Mouse (Mus musculus) midbrain, embryonic 12.5 days (tissue): Measurements from ENCODE around the gene Mier3. TPM values are rescaled to one million over a fixed set of nuclear protein-coding genes. Genes with fewer than 3 reads are reported as not detected.
A peak's percentile ranks its signal among the peaks of the same experiment; 100 is the strongest.
"Not testable (repeated sequence)": the region's sequence is repeated elsewhere in the genome, so short reads cannot be mapped to it uniquely, and the experiment has no call there.

ENCODE experiments used
- ATAC-seq: fragments of 200-750 bp; cut with Nextera tagmentation; 2 replicates; pipeline ENCODE4 v1.8.0; 2017; ENCODE audit warnings: low read depth, moderate TSS enrichment, moderate library complexity; ENCODE audit not compliant: low FRiP score
- H3K27ac ChIP-seq: fragments of 300-500 bp; sonication (generic); replicated peaks from 2 replicates; pipeline ENCODE4 v1.5.1; 2016; ENCODE audit warnings: mild to moderate bottlenecking
- H3K27me3 ChIP-seq: fragments of 300-500 bp; sonication (generic); 2 replicates; pipeline ENCODE4 v1.6.1; 2016; ENCODE audit warnings: mild to moderate bottlenecking
- H3K36me3 ChIP-seq: fragments of 300-500 bp; sonication (generic); 2 replicates; pipeline ENCODE4 v1.6.1; 2016
- H3K4me1 ChIP-seq: fragments of 300-500 bp; sonication (generic); 2 replicates; pipeline ENCODE4 v1.6.1; 2016
- H3K4me2 ChIP-seq: fragments of 300-500 bp; sonication (generic); replicated peaks from 2 replicates; pipeline ENCODE4 v1.6.1; 2016; ENCODE audit warnings: mild to moderate bottlenecking, moderate library complexity
- H3K4me3 ChIP-seq: fragments of 300-500 bp; sonication (generic); 2 replicates; pipeline ENCODE4 v1.5.1; 2016; ENCODE audit warnings: mild to moderate bottlenecking
- H3K9ac ChIP-seq: fragments of 300-500 bp; sonication (generic); replicated peaks from 2 replicates; pipeline ENCODE4 v1.6.1; 2016; ENCODE audit warnings: mild to moderate bottlenecking, moderate library complexity
- H3K9me3 ChIP-seq: fragments of 300-500 bp; sonication (generic); 2 replicates; pipeline ENCODE4 v1.6.1; 2016; ENCODE audit warnings: mild to moderate bottlenecking
- WGBS: fragments of 180-500 bp; shearing (Covaris S2); methylation state at CpG from one replicate; pipeline ENCODE4 v1.1.7; 2016; 5-methylcytosine and 5-hydroxymethylcytosine counted together
- polyA plus RNA-seq: library from polyadenylated mRNA; unstranded; fragments of >200 nt; fragmentation: Nextera tagmentation; extraction: Ambion mirVana; gene quantifications from 2 replicates; pipeline ENCODE4 v1.2.1, GENCODE M21; 2016

Mier3 gene
- polyA plus RNA-seq, 1 experiment from 2014 or later = 25.6 TPM

- ATAC-seq = no peak
- H3K27ac ChIP-seq = no peak overlapping the region
- WGBS = 88% methylated on average over 8 of the region's 8 CpGs
These were observed 21.3 kb upstream of the Mier3 start for GRCm38 (mm10) chr13:111659430-111659829.

GRCm38 (mm10) chr13:111660072-111660471, 20.7 kb upstream of the Mier3 start:
- no peak overlapping the region for H3K4me2 ChIP-seq
- ATAC-seq = no peak
- no peaks in the 10 kb centered on the region for H3K4me1 ChIP-seq
- H3K9ac ChIP-seq = no peak overlapping the region
- no peak overlapping the region for H3K4me3 ChIP-seq
- H3K27ac ChIP-seq = no peak overlapping the region
- WGBS = 80% methylated on average over 13 of the region's 13 CpGs
- H3K36me3 ChIP-seq = no peaks in the 10 kb centered on the region
- no peaks in the 10 kb centered on the region for H3K9me3 ChIP-seq
- no peaks in the 10 kb centered on the region for H3K27me3 ChIP-seq

More at GRCm38 (mm10) chr13:111659430-111659829, 21.3 kb upstream of the Mier3 start:
- Histone ChIP-seq H3K4me3 (no peak overlapping the region), H3K36me3 (no peaks in the 10 kb centered on the region), H3K4me2 (no peak overlapping the region), H3K4me1 (no peaks in the 10 kb centered on the region), H3K9ac (no peak overlapping the region), H3K9me3 (no peaks in the 10 kb centered on the region), H3K27me3 (no peaks in the 10 kb centered on the region)

DNA sequence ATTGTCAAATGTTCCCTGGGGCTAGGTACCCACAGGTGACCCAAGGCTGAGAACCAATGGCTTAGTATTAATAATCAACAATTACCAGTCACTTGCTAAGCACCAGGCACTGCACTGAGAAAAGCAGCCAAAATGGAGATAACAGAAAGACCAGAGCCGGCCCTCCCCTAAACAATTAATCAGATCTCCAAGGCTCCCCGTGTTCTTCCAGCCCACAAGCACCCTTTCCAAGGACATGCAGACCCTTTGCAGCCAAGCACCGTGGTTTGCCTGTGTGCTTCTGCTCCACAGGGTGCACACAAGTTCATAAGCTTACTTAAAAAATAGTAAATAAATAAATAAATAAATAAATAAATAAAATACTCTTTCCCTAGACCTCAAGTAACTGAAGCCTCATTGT, 20.2 kb upstream of the Mier3 start:
- Histone ChIP-seq H3K27ac (no peak overlapping the region), H3K4me1 (no peaks in the 10 kb centered on the region), H3K36me3 (no peaks in the 10 kb centered on the region), H3K9me3 (no peaks in the 10 kb centered on the region), H3K9ac (no peak overlapping the region), H3K4me2 (no peak overlapping the region), H3K27me3 (no peaks in the 10 kb centered on the region), H3K4me3 (no peak overlapping the region)
- ATAC-seq = no peak
- 91% methylated on average over 3 of the region's 3 CpGs for WGBS

DNA sequence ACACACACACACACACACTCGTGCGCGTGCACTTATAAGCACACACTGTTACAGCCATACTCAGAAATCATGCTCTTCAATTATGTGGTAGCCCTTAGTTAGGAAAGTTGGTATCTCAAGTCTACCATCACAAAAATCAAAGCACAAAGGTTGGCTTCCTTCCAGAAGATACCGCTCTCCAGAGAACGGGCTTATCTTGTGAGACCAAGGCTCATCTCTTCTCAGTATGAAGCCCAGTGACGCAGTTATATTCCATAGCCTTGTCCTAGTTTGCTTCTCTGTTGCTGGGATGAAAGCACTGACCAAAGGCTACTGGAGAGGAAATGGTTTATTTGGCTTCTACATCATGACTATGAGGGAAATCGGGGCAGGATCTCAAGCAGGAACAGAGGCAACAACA, 12.8 kb upstream of the Mier3 start:
- Histone ChIP-seq H3K4me2 (no peak overlapping the region), H3K27ac (no peak overlapping the region), H3K9ac (no peak overlapping the region), H3K36me3 (no peaks in the 10 kb centered on the region), H3K4me3 (no peak overlapping the region), H3K9me3 (no peaks in the 10 kb centered on the region), H3K4me1 (no peaks in the 10 kb centered on the region), H3K27me3 (no peaks in the 10 kb centered on the region)
- ATAC-seq = no peak
- 95% methylated on average over 7 of the region's 7 CpGs for WGBS

DNA sequence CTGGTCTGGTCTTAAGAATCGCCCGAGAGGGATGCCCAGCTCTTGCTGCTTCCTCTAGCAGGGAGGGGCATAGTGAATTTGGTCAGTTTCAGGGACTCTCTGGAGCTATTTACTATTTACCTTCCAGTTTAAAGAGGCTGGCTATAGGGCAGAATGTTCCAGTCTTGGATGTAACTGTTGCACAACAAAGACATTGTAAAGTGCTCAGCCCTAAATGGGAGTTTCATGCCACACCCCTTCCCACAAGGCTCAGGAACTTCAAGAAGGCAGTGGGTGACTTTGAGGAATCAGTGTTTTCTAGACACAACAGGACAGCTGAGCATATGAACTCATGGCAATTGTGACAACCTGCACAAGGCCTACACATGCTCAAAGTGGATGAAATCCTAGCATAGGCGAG, 3.9 kb upstream of the Mier3 start:
- no peak overlapping the region for H3K4me2 ChIP-seq
- H3K4me3 ChIP-seq = no peak overlapping the region
- H3K36me3 ChIP-seq = no peaks in the 10 kb centered on the region
- no peak overlapping the region for H3K9ac ChIP-seq
- no peaks in the 10 kb centered on the region for H3K4me1 ChIP-seq
- no peaks in the 10 kb centered on the region for H3K27me3 ChIP-seq
- WGBS = 91% methylated on average over 3 of the region's 3 CpGs
- no peak for ATAC-seq
- H3K9me3 ChIP-seq = no peaks in the 10 kb centered on the region
- no peak overlapping the region for H3K27ac ChIP-seq

- no peaks in the 10 kb centered on the region for H3K9me3 ChIP-seq
- no peak overlapping the region for H3K4me3 ChIP-seq
- H3K27ac ChIP-seq = no peak overlapping the region
- ATAC-seq = no peak
- peaks cover 6% of the 10 kb centered on the region for H3K27me3 ChIP-seq
- H3K4me2 ChIP-seq = no peak overlapping the region
- WGBS = 52% methylated on average over 5 of the region's 5 CpGs
- peaks cover 4% of the 10 kb centered on the region for H3K4me1 ChIP-seq
- no peak overlapping the region for H3K9ac ChIP-seq
- no peaks in the 10 kb centered on the region for H3K36me3 ChIP-seq
These were observed 3.4 kb downstream of the Mier3 start for GRCm38 (mm10) chr13:111684056-111684625.

- peak overlapping the region; percentile 95 for H3K4me3 ChIP-seq
- peak overlapping the region; percentile 97 for H3K9ac ChIP-seq
- peak; percentile 97 for ATAC-seq
- H3K4me2 ChIP-seq = peak overlapping the region; percentile 92
- no peaks in the 10 kb centered on the region for H3K36me3 ChIP-seq
- no peaks in the 10 kb centered on the region for H3K9me3 ChIP-seq
- WGBS = 1% methylated on average over 51 of the region's 86 CpGs
- peak overlapping the region; percentile 97 for H3K27ac ChIP-seq
- peaks cover 6% of the 10 kb centered on the region for H3K27me3 ChIP-seq
- H3K4me1 ChIP-seq = peaks cover 4% of the 10 kb centered on the region
These were observed 5.1 kb downstream of the Mier3 start for GRCm38 (mm10) chr13:111685751-111686462.

- peak; percentile 68 for ATAC-seq
- Histone ChIP-seq H3K27ac (peak overlapping the region; percentile 97), H3K36me3 (peaks cover 7% of the 10 kb centered on the region), H3K27me3 (peaks cover 6% of the 10 kb centered on the region), H3K9ac (peak overlapping the region; percentile 97), H3K9me3 (no peaks in the 10 kb centered on the region), H3K4me1 (peaks cover 4% of the 10 kb centered on the region), H3K4me3 (peak overlapping the region; percentile 95), H3K4me2 (peak overlapping the region; percentile 92)
- 1% methylated on average over 52 of the region's 101 CpGs for WGBS
These were observed 5.9 kb downstream of the Mier3 start for GRCm38 (mm10) chr13:111686522-111687284.

GRCm38 (mm10) chr13:111687285-111687781, 6.6 kb downstream of the Mier3 start:
- peaks cover 14% of the 10 kb centered on the region for H3K36me3 ChIP-seq
- peak; percentile 59 for ATAC-seq
- H3K27ac ChIP-seq = peak overlapping the region; percentile 97
- H3K4me3 ChIP-seq = peak overlapping the region; percentile 95
- H3K4me2 ChIP-seq = peak overlapping the region; percentile 92
- H3K9ac ChIP-seq = peak overlapping the region; percentile 97
- WGBS = under 1% methylated on average over 34 of the region's 35 CpGs
- H3K27me3 ChIP-seq = peaks cover 6% of the 10 kb centered on the region
- peaks cover 4% of the 10 kb centered on the region for H3K4me1 ChIP-seq
- H3K9me3 ChIP-seq = no peaks in the 10 kb centered on the region

- no peak for ATAC-seq
- no peaks in the 10 kb centered on the region for H3K4me1 ChIP-seq
- H3K36me3 ChIP-seq = peaks cover 69% of the 10 kb centered on the region
- no peak overlapping the region for H3K9ac ChIP-seq
- H3K27me3 ChIP-seq = no peaks in the 10 kb centered on the region
- no peak overlapping the region for H3K4me2 ChIP-seq
- H3K9me3 ChIP-seq = no peaks in the 10 kb centered on the region
- WGBS = 97% methylated on average over 10 of the region's 10 CpGs
- no peak overlapping the region for H3K4me3 ChIP-seq
- no peak overlapping the region for H3K27ac ChIP-seq
These were observed 22.6 kb downstream of the Mier3 start for GRCm38 (mm10) chr13:111703396-111703795.

- H3K9me3 ChIP-seq, H3K4me2 ChIP-seq, H3K27me3 ChIP-seq, H3K4me1 ChIP-seq, H3K27ac ChIP-seq, ATAC-seq, H3K9ac ChIP-seq, H3K4me3 ChIP-seq: not testable (repeated sequence)
- WGBS = 93% methylated on average over 4 of the region's 4 CpGs
- H3K36me3 ChIP-seq = peaks cover 75% of the 10 kb centered on the region
These were observed 23.2 kb downstream of the Mier3 start for GRCm38 (mm10) chr13:111703952-111704351.

DNA sequence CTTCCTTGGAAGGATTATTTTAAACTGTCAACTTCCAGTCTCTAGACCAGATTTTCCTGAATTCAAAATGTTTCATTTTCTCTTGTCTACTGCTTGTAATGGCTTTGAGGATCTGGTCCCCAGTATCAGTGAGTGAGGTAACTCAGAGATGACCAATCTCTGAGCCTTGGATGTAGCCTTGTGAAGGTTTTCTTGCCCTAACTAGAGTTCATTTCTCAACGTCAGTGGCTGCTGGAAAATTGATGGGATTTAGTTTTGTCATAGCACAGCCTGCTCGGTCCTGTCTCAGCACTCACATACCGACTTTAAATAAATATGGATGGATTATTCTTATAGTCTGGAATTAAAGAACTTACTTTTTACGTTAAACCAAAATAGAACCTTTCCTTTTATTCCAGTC, 29.8 kb downstream of the Mier3 start:
- Histone ChIP-seq H3K27ac (no peak overlapping the region), H3K27me3 (no peaks in the 10 kb centered on the region), H3K9me3 (no peaks in the 10 kb centered on the region), H3K36me3 (peaks cover 95% of the 10 kb centered on the region), H3K4me3 (no peak overlapping the region), H3K4me1 (no peaks in the 10 kb centered on the region), H3K9ac (no peak overlapping the region), H3K4me2 (no peak overlapping the region)
- ATAC-seq = no peak
- 95% methylated on average over 4 of the region's 4 CpGs for WGBS
